1 mouse cellular context compared by ENCODE assay signal in the genomic region with DNA sequence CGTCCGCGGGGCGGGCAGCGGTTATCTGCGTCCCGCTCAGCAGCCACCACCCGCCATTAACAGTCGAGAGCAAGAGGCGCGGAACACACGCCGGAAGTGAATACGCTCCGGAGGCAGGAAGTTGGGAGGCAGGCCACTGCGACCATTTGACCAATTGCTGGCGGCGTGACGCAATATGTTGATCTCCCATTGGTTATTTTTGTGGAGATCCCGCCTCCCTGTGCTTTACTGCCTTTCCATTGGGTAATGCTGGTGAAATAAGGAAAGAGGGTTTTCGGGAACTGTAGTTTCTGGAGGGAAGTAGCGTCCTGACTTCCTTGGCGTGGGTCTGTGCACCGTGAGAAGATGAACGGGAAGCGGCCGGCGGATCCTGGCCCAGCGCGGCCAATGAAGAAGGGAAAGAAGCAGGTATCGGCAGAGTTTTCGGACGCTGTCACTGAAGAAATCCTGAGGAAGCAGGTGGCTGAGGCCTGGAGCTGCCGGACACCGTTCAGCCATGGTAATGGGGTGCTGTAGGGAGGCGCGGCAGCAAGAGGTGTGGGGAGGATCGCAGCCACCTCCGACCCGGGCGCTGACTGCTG.
TF ChIP-seq lines count a peak whose summit lies in the region.

A gene (minus strand): TSS at position 88 of the 581 bp plus-strand sequence.
A gene (plus strand): TSS at position 255 of the 581 bp plus-strand sequence.

TF ChIP-seq in CH12.LX, 34 proteins besides CTCF, POLR2A, EP300 and RAD21 (continued from another document):
- no peak for TF ChIP-seq ZC3H11A (IDR thresholded peaks at IDR 0.05; ENCODE audit: low read depth, low read length)
- TF ChIP-seq RCOR1 (conservative IDR thresholded peaks at IDR 0.05; ENCODE audit: low read depth, low read length): no peak
- TF ChIP-seq ELF1 (IDR thresholded peaks at IDR 0.05; ENCODE audit: low read depth, low read length): peak; percentile 90
- TF ChIP-seq TBP (conservative IDR thresholded peaks at IDR 0.05; ENCODE audit: low read depth, low read length): peak; percentile 81; the same call in 1 of the 2 replicates
- no peak for TF ChIP-seq ZMIZ1 (IDR thresholded peaks at IDR 0.05; ENCODE audit: low read depth, low read length)
- TF ChIP-seq NELFE (IDR thresholded peaks at IDR 0.05; ENCODE audit: low read depth, low read length): peak; percentile 76
- no peak; the same call in 1 of the 2 replicates for TF ChIP-seq UBTF (IDR thresholded peaks at IDR 0.05; ENCODE audit: low read depth, low read length)
- TF ChIP-seq SMC3 (IDR thresholded peaks at IDR 0.05; ENCODE audit: low read depth, low read length): no peak
- peak; percentile 93 for TF ChIP-seq HCFC1 (IDR thresholded peaks at IDR 0.05; ENCODE audit: low read depth, low read length)
- TF ChIP-seq PAX5 (IDR thresholded peaks at IDR 0.05; ENCODE audit: low read length): no peak
- TF ChIP-seq JUN (IDR thresholded peaks at IDR 0.05; ENCODE audit: insufficient read depth, low read depth, low read length): peak; percentile 73
- no peak for TF ChIP-seq MAZ (IDR thresholded peaks at IDR 0.05; ENCODE audit: low read depth, low read length)
- peak; percentile 80; the same call in 1 of the 2 replicates for TF ChIP-seq MXI1 (IDR thresholded peaks at IDR 0.05; ENCODE audit: low read depth, low read length)
- TF ChIP-seq E2F4 (IDR thresholded peaks at IDR 0.05; ENCODE audit: insufficient replicate concordance, low read depth, low read length): no peak
- TF ChIP-seq TCF12 (IDR thresholded peaks at IDR 0.05; ENCODE audit: low read depth, low read length): peak; percentile 74; the same call in 1 of the 2 replicates
- TF ChIP-seq CHD1 (IDR thresholded peaks at IDR 0.05; ENCODE audit: low read depth, low read length): no peak
- no peak for TF ChIP-seq USF2 (conservative IDR thresholded peaks at IDR 0.05; ENCODE audit: low read depth, low read length)
- no peak for TF ChIP-seq MAX (IDR thresholded peaks at IDR 0.05; ENCODE audit: low read length)
- TF ChIP-seq JUND (conservative IDR thresholded peaks at IDR 0.05; ENCODE audit: low read depth, low read length): peak; percentile 49
- TF ChIP-seq ZKSCAN1 (IDR thresholded peaks at IDR 0.05; ENCODE audit: borderline replicate concordance, low read depth, low read length): no peak
- no peak for TF ChIP-seq MEF2A (IDR thresholded peaks at IDR 0.05; ENCODE audit: borderline replicate concordance, low read depth, low read length)
- TF ChIP-seq USF1 (IDR thresholded peaks at IDR 0.05; ENCODE audit: low read depth, low read length): no peak
- peak; percentile 72 for TF ChIP-seq SIN3A (IDR thresholded peaks at IDR 0.05; ENCODE audit: low read length)
- TF ChIP-seq POLR2AphosphoS2 (IDR thresholded peaks at IDR 0.05; ENCODE audit: low read depth, low read length): no peak
- no peak for TF ChIP-seq ETS1 (conservative IDR thresholded peaks at IDR 0.05; ENCODE audit: low read depth, low read length)
